Mouse (Mus musculus): ENCODE results near the gene Yipf1. TPM values are rescaled to one million over a fixed set of nuclear protein-coding genes. Genes with fewer than 3 reads are reported as not detected.

The Yipf1 gene
- polyA plus RNA-seq (2014; fragmentation: Nextera tagmentation; extraction: Ambion mirVana): 46.7 and 47.8 TPM in 2 replicates

DNA sequence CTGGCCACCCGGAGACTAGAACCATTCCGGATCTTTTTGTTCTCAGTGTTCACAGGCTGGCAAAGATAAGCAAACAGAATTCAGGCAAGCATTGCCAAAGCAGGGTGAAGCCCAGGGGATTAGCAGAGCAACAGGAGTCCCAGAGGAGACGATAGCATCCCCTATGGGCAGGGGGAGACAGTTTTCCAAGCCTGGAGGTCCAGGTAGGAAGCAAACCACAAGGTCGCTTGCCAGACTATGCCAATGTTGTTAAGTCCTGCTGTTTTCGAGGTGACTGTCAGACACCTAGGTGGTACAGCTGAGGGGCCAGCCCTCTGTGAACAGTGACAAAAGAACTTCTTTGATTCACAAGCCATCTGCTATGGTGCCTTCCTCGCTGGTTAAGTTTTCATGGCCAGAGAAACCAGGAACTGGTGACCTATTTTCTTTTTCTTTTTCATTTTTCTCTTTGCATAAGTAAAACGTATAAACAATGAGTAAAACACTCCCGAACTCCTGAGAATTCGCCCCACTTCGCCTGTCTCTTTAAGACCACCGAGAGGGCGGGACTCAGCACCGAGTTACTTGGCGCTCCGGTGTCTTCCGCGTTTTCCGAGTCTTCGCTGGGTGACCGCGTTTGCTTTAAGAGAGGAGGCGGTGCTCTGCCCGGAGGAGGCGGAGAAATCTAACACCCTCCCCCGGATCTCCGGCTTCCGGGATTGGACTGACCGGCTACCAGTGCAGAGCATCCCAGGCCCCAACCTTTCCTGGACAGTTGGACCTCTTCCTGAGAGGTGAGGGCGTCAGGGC, at the start of gene Yipf1:
Gene Yipf1, plus strand, starts transcription at position 674 of the 789 bp plus-strand sequence.
- H3K4me3 ChIP-seq (ENCODE audit: low read depth, low read length): peak within 1 kb of the TSS; percentile 61
- 0 out of 2 replicates have a peak, but pooled peaks cover 5% of the 10 kb centered on the region for H3K4me1 ChIP-seq (replicated peaks; ENCODE audit: control insufficient read depth, insufficient read depth, low read length)
- peak within 1 kb of the TSS; percentile 71 for H3K4me2 ChIP-seq (replicated peaks; ENCODE audit: low read depth, low read length)
- peak; percentile 87 for DNase-seq (ENCODE audit: low spot score)
- 0 out of 2 replicates have a peak within 1 kb of the TSS, but pooled peaks have one; percentile 6 for H3K27ac ChIP-seq (ENCODE audit: low read depth, low read length)
- H3K9ac ChIP-seq (ENCODE audit: low read depth, low read length): peak within 1 kb of the TSS; percentile 70
- WGBS: under 1% methylated on average over 29 of the region's 29 CpGs
- H3K36me3 ChIP-seq (ENCODE audit: control insufficient read depth, insufficient read depth, low read length): no peaks in the 10 kb centered on the region
- no peaks in the 10 kb centered on the region for H3K9me3 ChIP-seq (ENCODE audit: control insufficient read depth, low read length)
- ATAC-seq (ENCODE audit: low FRiP score): peak; percentile 94
- H3K27me3 ChIP-seq (ENCODE audit: control insufficient read depth, insufficient read depth, low read length): no peaks in the 10 kb centered on the region

DNA sequence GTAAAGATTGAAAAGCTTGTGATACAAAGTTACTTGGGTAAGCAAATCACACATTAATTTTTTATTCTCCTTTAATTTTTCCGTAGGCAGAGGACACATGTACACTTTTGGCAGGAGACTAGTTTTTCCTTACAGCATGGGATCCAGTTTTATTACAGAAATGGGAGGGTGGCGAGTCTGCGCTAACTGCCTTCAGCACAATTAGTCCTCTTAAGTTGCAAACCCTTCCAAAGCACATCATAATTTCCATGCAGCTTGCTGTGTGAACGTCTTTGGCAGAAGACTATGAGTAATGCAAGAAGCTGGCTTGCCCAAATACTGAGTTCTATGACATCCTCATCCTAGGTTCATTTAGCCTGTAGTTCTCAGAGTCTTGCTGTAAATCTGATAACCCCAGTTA, 40.5 kb upstream of the Yipf1 start:
- no peak overlapping the region for H3K4me2 ChIP-seq (replicated peaks; ENCODE audit: low read depth, low read length)
- H3K27me3 ChIP-seq (ENCODE audit: control insufficient read depth, insufficient read depth, low read length): no peaks in the 10 kb centered on the region
- 90% methylated on average over 4 of the region's 4 CpGs for WGBS
- no peak for ATAC-seq (ENCODE audit: low FRiP score)
- no peaks in the 10 kb centered on the region for H3K4me1 ChIP-seq (replicated peaks; ENCODE audit: control insufficient read depth, insufficient read depth, low read length)
- no peak overlapping the region for H3K4me3 ChIP-seq (ENCODE audit: low read depth, low read length)
- no peaks in the 10 kb centered on the region for H3K36me3 ChIP-seq (ENCODE audit: control insufficient read depth, insufficient read depth, low read length)
- H3K27ac ChIP-seq (ENCODE audit: low read depth, low read length): no peak overlapping the region
- no peak overlapping the region for H3K9ac ChIP-seq (ENCODE audit: low read depth, low read length)
- DNase-seq (ENCODE audit: low spot score): no peak
- H3K9me3 ChIP-seq (ENCODE audit: control insufficient read depth, low read length): no peaks in the 10 kb centered on the region

GRCm38 (mm10) chr4:107274511-107274910, 39.7 kb upstream of the Yipf1 start:
- ATAC-seq (ENCODE audit: low FRiP score) (no peak), DNase-seq (ENCODE audit: low spot score) (no peak)
- H3K9ac ChIP-seq (ENCODE audit: low read depth, low read length): no peak overlapping the region
- no peak overlapping the region for H3K4me2 ChIP-seq (replicated peaks; ENCODE audit: low read depth, low read length)
- H3K27ac ChIP-seq (ENCODE audit: low read depth, low read length): no peak overlapping the region
- H3K9me3 ChIP-seq (ENCODE audit: control insufficient read depth, low read length): no peaks in the 10 kb centered on the region
- no peaks in the 10 kb centered on the region for H3K4me1 ChIP-seq (replicated peaks; ENCODE audit: control insufficient read depth, insufficient read depth, low read length)
- 92% methylated on average over 5 of the region's 5 CpGs for WGBS
- no peak overlapping the region for H3K4me3 ChIP-seq (ENCODE audit: low read depth, low read length)
- H3K36me3 ChIP-seq (ENCODE audit: control insufficient read depth, insufficient read depth, low read length): no peaks in the 10 kb centered on the region
- H3K27me3 ChIP-seq (ENCODE audit: control insufficient read depth, insufficient read depth, low read length): no peaks in the 10 kb centered on the region

DNA sequence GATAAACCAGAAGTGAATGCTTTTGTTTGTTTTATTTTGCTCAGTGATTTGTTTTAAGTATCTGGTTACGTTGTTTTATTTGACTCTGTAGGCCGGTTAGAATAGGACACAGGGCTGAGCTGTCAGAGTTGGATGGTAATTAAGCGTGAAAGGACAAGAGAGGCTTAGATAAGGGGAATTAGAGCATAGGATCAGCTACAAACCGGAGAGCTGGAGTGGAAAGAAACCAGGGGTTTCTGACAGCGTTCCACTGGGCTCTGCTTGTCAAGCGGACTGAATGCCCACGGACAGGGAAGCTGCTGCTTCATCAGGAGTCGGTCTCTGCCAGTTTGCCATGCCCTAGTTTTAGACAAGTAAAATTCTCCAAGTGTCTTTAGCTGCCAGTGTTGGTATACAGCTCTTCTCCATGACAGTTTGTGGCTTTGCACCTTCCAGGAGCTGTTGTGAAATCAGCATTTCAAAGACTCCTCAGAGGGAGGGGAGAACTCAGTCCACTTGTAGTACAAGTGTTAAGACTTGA, 35.9 kb upstream of the Yipf1 start:
- no peak overlapping the region for H3K4me3 ChIP-seq (ENCODE audit: low read depth, low read length)
- H3K36me3 ChIP-seq (ENCODE audit: control insufficient read depth, insufficient read depth, low read length): no peaks in the 10 kb centered on the region
- H3K4me2 ChIP-seq (replicated peaks; ENCODE audit: low read depth, low read length): no peak overlapping the region
- DNase-seq (ENCODE audit: low spot score): peak; percentile 17
- H3K27ac ChIP-seq (ENCODE audit: low read depth, low read length): no peak overlapping the region
- no peak overlapping the region for H3K9ac ChIP-seq (ENCODE audit: low read depth, low read length)
- no peaks in the 10 kb centered on the region for H3K27me3 ChIP-seq (ENCODE audit: control insufficient read depth, insufficient read depth, low read length)
- H3K9me3 ChIP-seq (ENCODE audit: control insufficient read depth, low read length): no peaks in the 10 kb centered on the region
- WGBS: 15% methylated on average over 8 of the region's 8 CpGs
- ATAC-seq (ENCODE audit: low FRiP score): no peak
- H3K4me1 ChIP-seq (replicated peaks; ENCODE audit: control insufficient read depth, insufficient read depth, low read length): no peaks in the 10 kb centered on the region

GRCm38 (mm10) chr4:107280843-107281475, 33.2 kb upstream of the Yipf1 start:
- Histone ChIP-seq H3K9me3 (ENCODE audit: control insufficient read depth, low read length) (no peaks in the 10 kb centered on the region), H3K36me3 (ENCODE audit: control insufficient read depth, insufficient read depth, low read length) (no peaks in the 10 kb centered on the region), H3K4me2 (replicated peaks; ENCODE audit: low read depth, low read length) (no peak overlapping the region), H3K9ac (ENCODE audit: low read depth, low read length) (no peak overlapping the region), H3K4me1 (replicated peaks; ENCODE audit: control insufficient read depth, insufficient read depth, low read length) (no peaks in the 10 kb centered on the region), H3K4me3 (ENCODE audit: low read depth, low read length) (no peak overlapping the region), H3K27ac (ENCODE audit: low read depth, low read length) (no peak overlapping the region), H3K27me3 (ENCODE audit: control insufficient read depth, insufficient read depth, low read length) (no peaks in the 10 kb centered on the region)
- ATAC-seq (ENCODE audit: low FRiP score) (no peak), DNase-seq (ENCODE audit: low spot score) (no peak)
- 77% methylated on average over 7 of the region's 7 CpGs for WGBS

- DNase-seq (ENCODE audit: low spot score) (no peak), ATAC-seq (ENCODE audit: low FRiP score) (no peak)
- H3K4me1 ChIP-seq (replicated peaks; ENCODE audit: control insufficient read depth, insufficient read depth, low read length): no peaks in the 10 kb centered on the region
- no peaks in the 10 kb centered on the region for H3K27me3 ChIP-seq (ENCODE audit: control insufficient read depth, insufficient read depth, low read length)
- no peaks in the 10 kb centered on the region for H3K36me3 ChIP-seq (ENCODE audit: control insufficient read depth, insufficient read depth, low read length)
- H3K27ac ChIP-seq (ENCODE audit: low read depth, low read length): no peak overlapping the region
- H3K9ac ChIP-seq (ENCODE audit: low read depth, low read length): no peak overlapping the region
- 62% methylated on average over 3 of the region's 3 CpGs for WGBS
- no peak overlapping the region for H3K4me3 ChIP-seq (ENCODE audit: low read depth, low read length)
- H3K9me3 ChIP-seq (ENCODE audit: control insufficient read depth, low read length): no peaks in the 10 kb centered on the region
- no peak overlapping the region for H3K4me2 ChIP-seq (replicated peaks; ENCODE audit: low read depth, low read length)
Measured at GRCm38 (mm10) chr4:107285446-107286200, 28.5 kb upstream of the Yipf1 start.

DNA sequence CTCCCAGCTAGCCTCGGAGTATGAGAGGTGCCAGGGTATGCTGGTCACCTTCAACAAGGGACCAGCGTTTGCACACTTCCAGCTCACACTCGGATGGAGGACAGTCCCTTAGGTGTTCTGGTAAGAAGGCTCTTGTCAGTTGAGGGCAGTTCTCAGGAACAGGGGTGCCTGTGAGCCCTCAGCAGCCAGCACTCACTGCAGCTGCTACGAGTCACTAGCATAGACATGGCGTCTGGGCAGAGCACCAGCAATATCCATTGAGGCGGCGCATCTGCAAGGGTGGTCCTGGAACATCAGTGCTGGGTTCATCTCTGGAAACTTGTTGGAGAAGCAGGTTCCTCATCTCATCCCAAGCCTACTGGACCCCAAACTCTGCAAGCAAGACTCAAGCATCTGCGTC, 27.8 kb upstream of the Yipf1 start:
- Histone ChIP-seq H3K9me3 (ENCODE audit: control insufficient read depth, low read length) (no peaks in the 10 kb centered on the region), H3K4me3 (ENCODE audit: low read depth, low read length) (no peak overlapping the region), H3K27me3 (ENCODE audit: control insufficient read depth, insufficient read depth, low read length) (no peaks in the 10 kb centered on the region), H3K4me2 (replicated peaks; ENCODE audit: low read depth, low read length) (no peak overlapping the region), H3K9ac (ENCODE audit: low read depth, low read length) (no peak overlapping the region), H3K27ac (ENCODE audit: low read depth, low read length) (no peak overlapping the region), H3K4me1 (replicated peaks; ENCODE audit: control insufficient read depth, insufficient read depth, low read length) (no peaks in the 10 kb centered on the region), H3K36me3 (ENCODE audit: control insufficient read depth, insufficient read depth, low read length) (no peaks in the 10 kb centered on the region)
- DNase-seq (ENCODE audit: low spot score) (no peak), ATAC-seq (ENCODE audit: low FRiP score) (no peak)
- WGBS: 90% methylated on average over 8 of the region's 8 CpGs

DNA sequence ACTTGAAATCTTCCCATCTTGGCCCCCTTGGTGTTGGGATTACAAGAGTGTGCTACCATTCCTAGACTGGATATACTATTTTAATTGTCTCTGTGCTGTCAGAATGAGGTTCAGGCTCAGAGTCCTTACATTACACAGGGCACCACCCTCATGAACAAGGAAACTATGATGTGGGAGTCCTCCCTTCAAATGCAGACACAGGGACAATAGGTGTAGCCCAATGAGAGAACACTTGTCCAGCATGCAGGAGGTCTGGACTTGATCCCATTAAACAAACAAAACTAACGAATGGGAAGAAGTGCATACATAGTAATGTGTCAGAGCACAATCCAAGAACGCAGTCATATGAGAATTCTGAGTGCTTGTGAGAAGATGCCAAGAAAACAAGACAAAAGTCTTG, 26.6 kb upstream of the Yipf1 start:
- 81% methylated on average over 2 of the region's 2 CpGs for WGBS
- Histone ChIP-seq H3K27ac (ENCODE audit: low read depth, low read length) (no peak overlapping the region), H3K27me3 (ENCODE audit: control insufficient read depth, insufficient read depth, low read length) (no peaks in the 10 kb centered on the region), H3K4me3 (ENCODE audit: low read depth, low read length) (no peak overlapping the region), H3K9ac (ENCODE audit: low read depth, low read length) (no peak overlapping the region), H3K4me1 (replicated peaks; ENCODE audit: control insufficient read depth, insufficient read depth, low read length) (no peaks in the 10 kb centered on the region), H3K4me2 (replicated peaks; ENCODE audit: low read depth, low read length) (no peak overlapping the region), H3K36me3 (ENCODE audit: control insufficient read depth, insufficient read depth, low read length) (no peaks in the 10 kb centered on the region), H3K9me3 (ENCODE audit: control insufficient read depth, low read length) (no peaks in the 10 kb centered on the region)
- ATAC-seq (ENCODE audit: low FRiP score): no peak
- DNase-seq (ENCODE audit: low spot score): no peak

All from hindbrain, embryonic 11.5 days (tissue).